Mouse (Mus musculus): ENCODE measurements around the gene Plaur.

- TF ChIP-seq CHD2 (IDR thresholded peaks at IDR 0.05; ENCODE audit: low read depth, low read length) (no peak), ZC3H11A (IDR thresholded peaks at IDR 0.05; ENCODE audit: borderline replicate concordance, low read depth, low read length) (no peak)
These were observed 4.6 kb downstream of the Plaur start for GRCm38 (mm10) chr7:24466835-24467234.

Measured in ES-E14 (cell line).